Mouse (Mus musculus) MEL (cell line): ENCODE data around the gene Srxn1.

Experiments
- CTCF ChIP-seq, 3 experiments: IDR thresholded peaks in 2 of 3; conservative IDR thresholded peaks in 1 of 3; 2 replicates each; pipeline ENCODE4 v1.5.1; 2011 to 2012; ENCODE audit warnings: low read length in 3 of 3, low read depth in 2 of 3, mild to moderate bottlenecking in 2 of 3, improper control_type of control experiment in 1 of 3, inconsistent platforms in 1 of 3, mixed read lengths in 1 of 3, moderate library complexity in 1 of 3; ENCODE audit not compliant: control insufficient read depth in 1 of 3, insufficient read depth in 1 of 3, poor library complexity in 1 of 3, severe bottlenecking in 1 of 3
- EP300 ChIP-seq, 2 experiments: IDR thresholded peaks; 2 replicates each; pipeline ENCODE4 v1.6.1; 2011; ENCODE audit warnings: improper control_type of control experiment in 2 of 2, low read length in 2 of 2, low read depth in 1 of 2, mild to moderate bottlenecking in 1 of 2
- POLR2A ChIP-seq, 2 experiments: IDR thresholded peaks; 2 replicates each; pipeline ENCODE4 v1.6.1; 2011 to 2012; ENCODE audit warnings: low read length in 2 of 2, mild to moderate bottlenecking in 2 of 2, control low read depth in 1 of 2, improper control_type of control experiment in 1 of 2, low read depth in 1 of 2, moderate library complexity in 1 of 2; ENCODE audit not compliant: control insufficient read depth in 1 of 2, insufficient read depth in 1 of 2, poor library complexity in 1 of 2
- RAD21 ChIP-seq: IDR thresholded peaks from 2 replicates; pipeline ENCODE4 v1.6.1; 2011; ENCODE audit warnings: mild to moderate bottlenecking, low read depth, low read length, improper control_type of control experiment
- ZC3H11A ChIP-seq: IDR thresholded peaks from 2 replicates; pipeline ENCODE4 v1.6.1; 2012; ENCODE audit warnings: low read depth, mild to moderate bottlenecking, inconsistent platforms, low read length, improper control_type of control experiment

DNA sequence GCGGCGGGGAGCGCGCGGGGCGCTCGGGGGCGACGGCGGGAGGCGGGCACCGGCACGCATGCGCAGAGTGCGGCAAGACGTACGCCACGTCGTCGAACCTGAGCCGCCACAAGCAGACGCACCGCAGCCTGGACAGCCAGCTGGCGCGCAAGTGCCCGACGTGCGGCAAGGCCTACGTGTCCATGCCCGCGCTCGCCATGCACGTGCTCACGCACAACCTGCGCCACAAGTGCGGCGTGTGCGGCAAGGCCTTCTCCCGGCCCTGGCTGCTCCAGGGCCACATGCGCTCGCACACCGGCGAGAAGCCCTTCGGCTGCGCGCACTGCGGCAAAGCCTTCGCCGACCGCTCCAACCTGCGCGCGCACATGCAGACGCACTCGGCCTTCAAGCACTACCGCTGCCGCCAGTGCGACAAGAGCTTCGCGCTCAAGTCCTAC is 11.9 kb upstream of the Srxn1 start:
- TF ChIP-seq CTCF (IDR thresholded peaks at IDR 0.05 in 2 of 3, conservative IDR thresholded peaks at IDR 0.05 in 1 of 3; ENCODE audit: control insufficient read depth in 1 of 3, insufficient read depth in 1 of 3, low read depth in 2 of 3, low read length in 3 of 3, poor library complexity in 1 of 3, severe bottlenecking in 1 of 3), result no peak
- TF ChIP-seq EP300 (IDR thresholded peaks at IDR 0.05; ENCODE audit: low read depth in 1 of 2, low read length in 2 of 2), result no peak
- no peak for TF ChIP-seq POLR2A (IDR thresholded peaks at IDR 0.05; ENCODE audit: control insufficient read depth in 1 of 2, insufficient read depth in 1 of 2, low read depth in 1 of 2, low read length in 2 of 2, poor library complexity in 1 of 2)
- no peak for TF ChIP-seq ZC3H11A
- no peak for TF ChIP-seq RAD21
